Mouse (Mus musculus) MEL (cell line): ENCODE results near the gene Timp2.

ENCODE experiments used
- CTCF ChIP-seq, 3 experiments: IDR thresholded peaks in 2 of 3; conservative IDR thresholded peaks in 1 of 3; 2 replicates each; pipeline ENCODE4 v1.5.1; 2011 to 2012; ENCODE audit warnings: low read length in 3 of 3, low read depth in 2 of 3, mild to moderate bottlenecking in 2 of 3, improper control_type of control experiment in 1 of 3, inconsistent platforms in 1 of 3, mixed read lengths in 1 of 3, moderate library complexity in 1 of 3; ENCODE audit not compliant: control insufficient read depth in 1 of 3, insufficient read depth in 1 of 3, poor library complexity in 1 of 3, severe bottlenecking in 1 of 3
- EP300 ChIP-seq, 2 experiments: IDR thresholded peaks; 2 replicates each; pipeline ENCODE4 v1.6.1; 2011; ENCODE audit warnings: improper control_type of control experiment in 2 of 2, low read length in 2 of 2, low read depth in 1 of 2, mild to moderate bottlenecking in 1 of 2
- GATA1 ChIP-seq: IDR thresholded peaks from 2 replicates; pipeline ENCODE4 v1.6.1; 2011; ENCODE audit warnings: low read depth, low read length, improper control_type of control experiment
- MAX ChIP-seq: IDR thresholded peaks from 2 replicates; pipeline ENCODE4 v1.6.1; 2011; ENCODE audit warnings: low read length, improper control_type of control experiment
- MEF2A ChIP-seq: IDR thresholded peaks from 2 replicates; pipeline ENCODE4 v1.6.1; 2014; ENCODE audit warnings: low read depth, mild to moderate bottlenecking, inconsistent platforms, low read length, improper control_type of control experiment; ENCODE audit not compliant: poor library complexity, insufficient replicate concordance, severe bottlenecking; ENCODE audit errors: extremely low read depth
- MYC ChIP-seq: IDR thresholded peaks from 2 replicates; pipeline ENCODE4 v1.6.1; 2011; ENCODE audit warnings: low read depth, mild to moderate bottlenecking, low read length, improper control_type of control experiment, moderate library complexity
- POLR2A ChIP-seq, 2 experiments: IDR thresholded peaks; 2 replicates each; pipeline ENCODE4 v1.6.1; 2011 to 2012; ENCODE audit warnings: low read length in 2 of 2, mild to moderate bottlenecking in 2 of 2, control low read depth in 1 of 2, improper control_type of control experiment in 1 of 2, low read depth in 1 of 2, moderate library complexity in 1 of 2; ENCODE audit not compliant: control insufficient read depth in 1 of 2, insufficient read depth in 1 of 2, poor library complexity in 1 of 2
- POLR2AphosphoS2 ChIP-seq: IDR thresholded peaks from 2 replicates; pipeline ENCODE4 v1.6.1; 2011; ENCODE audit warnings: low read length, improper control_type of control experiment
- RCOR1 ChIP-seq: IDR thresholded peaks from 2 replicates; pipeline ENCODE4 v1.6.1; 2012; ENCODE audit warnings: low read depth, mild to moderate bottlenecking, inconsistent platforms, low read length, improper control_type of control experiment
- USF2 ChIP-seq, 2 experiments: IDR thresholded peaks; 2 replicates each; pipeline ENCODE4 v1.6.1; 2011 to 2012; ENCODE audit warnings: improper control_type of control experiment in 2 of 2, low read length in 2 of 2, borderline replicate concordance in 1 of 2, inconsistent platforms in 1 of 2, low read depth in 1 of 2, mild to moderate bottlenecking in 1 of 2; ENCODE audit not compliant: insufficient read depth in 1 of 2
- ZKSCAN1 ChIP-seq: IDR thresholded peaks from 2 replicates; pipeline ENCODE4 v1.6.1; 2012; ENCODE audit warnings: low read depth, mild to moderate bottlenecking, inconsistent platforms, low read length, improper control_type of control experiment, moderate library complexity
- ZNF384 ChIP-seq: IDR thresholded peaks from 2 replicates; pipeline ENCODE4 v1.6.1; 2012; ENCODE audit warnings: low read depth, mild to moderate bottlenecking, inconsistent platforms, low read length, improper control_type of control experiment

DNA sequence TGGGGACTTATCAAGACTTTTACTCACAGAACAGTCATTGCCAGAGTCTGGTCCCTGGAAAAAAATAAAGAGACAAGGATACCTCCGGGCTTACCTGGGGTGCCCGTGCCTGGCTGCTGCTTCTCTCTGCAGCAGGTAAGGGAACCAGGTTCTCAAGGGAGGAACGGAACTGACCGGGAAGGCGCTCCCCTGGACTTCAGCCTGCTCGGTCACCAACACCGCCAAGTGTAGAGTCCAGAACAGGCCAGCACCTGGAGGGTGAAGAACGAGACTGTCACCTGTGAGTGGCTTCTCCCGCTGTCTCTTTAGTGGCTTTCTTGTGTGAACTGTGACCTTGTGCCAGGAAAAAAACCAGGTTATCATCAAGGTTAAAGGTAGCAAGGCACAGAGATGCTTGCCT is 68.0 kb downstream of the Timp2 start:
- TF ChIP-seq ZNF384 (no peak), CTCF (IDR thresholded peaks at IDR 0.05 in 2 of 3, conservative IDR thresholded peaks at IDR 0.05 in 1 of 3; ENCODE audit: control insufficient read depth in 1 of 3, insufficient read depth in 1 of 3, low read depth in 2 of 3, low read length in 3 of 3, poor library complexity in 1 of 3, severe bottlenecking in 1 of 3) (no peak), USF2 (IDR thresholded peaks at IDR 0.05; ENCODE audit: borderline replicate concordance in 1 of 2, insufficient read depth in 1 of 2, low read depth in 1 of 2, low read length in 2 of 2) (no peak), POLR2A (IDR thresholded peaks at IDR 0.05; ENCODE audit: control insufficient read depth in 1 of 2, insufficient read depth in 1 of 2, low read depth in 1 of 2, low read length in 2 of 2, poor library complexity in 1 of 2) (no peak), ZKSCAN1 (no peak), EP300 (IDR thresholded peaks at IDR 0.05; ENCODE audit: low read depth in 1 of 2, low read length in 2 of 2) (no peak), MYC (no peak), MAX (no peak), MEF2A (no peak), GATA1 (no peak), POLR2AphosphoS2 (no peak), RCOR1 (no peak)
